Mouse (Mus musculus) bone marrow macrophage, adult 2 months (primary cell): Measurements from ENCODE around the gene Ift140.

ENCODE experiments used
- CTCF ChIP-seq: IDR thresholded peaks from 2 replicates; pipeline ENCODE4 v1.5.1; 2012; ENCODE audit warnings: low read depth, mild to moderate bottlenecking, low read length, moderate library complexity
- POLR2A ChIP-seq: IDR thresholded peaks from 2 replicates; pipeline ENCODE4 v1.6.1; 2012; ENCODE audit warnings: mild to moderate bottlenecking, low read depth, low read length, borderline replicate concordance

DNA sequence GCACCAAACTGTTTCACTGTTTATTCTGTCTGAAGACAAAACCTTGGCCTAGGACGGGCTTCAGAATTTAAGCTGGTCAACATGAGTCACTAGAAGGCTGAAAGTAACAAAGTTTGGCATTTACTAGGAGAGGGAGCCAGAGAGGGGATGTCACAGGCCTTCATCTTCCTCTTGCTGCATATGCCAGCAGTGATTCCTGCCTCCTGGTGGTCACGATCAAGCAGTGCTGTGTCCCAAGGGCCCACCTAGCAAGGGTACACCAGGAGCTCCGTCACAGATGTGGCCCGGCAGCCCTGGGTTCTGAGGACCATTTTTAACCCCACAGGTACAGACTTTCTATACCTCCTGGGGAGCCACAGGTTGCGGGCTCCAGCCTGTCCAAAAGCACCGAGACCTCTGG is 41.2 kb downstream of the Ift140 start:
- TF ChIP-seq POLR2A = no peak
- no peak for TF ChIP-seq CTCF
